ENCODE assay signal across 9 mouse cellular contexts in genomic region chr17:47395376-47395913, GRCm38 (mm10). TPM values are rescaled to one million over a fixed set of nuclear protein-coding genes. Genes with fewer than 3 reads are reported as not detected.
DNase-seq lines count a peak whose midpoint lies in the region; ATAC-seq lines count a peak whose summit lies in the region.
"Had no signal": no experiment of that assay in that cellular context is flagged by ENCODE, and none has a peak within 500 bp of the region (broad histone marks: within the 10 kb centered on the region; RNA-seq: fewer than 3 reads in every experiment).

No protein-coding gene starts in this region.

- peak; percentile 82 for DNase-seq in adrenal gland, adult 2 months
- peak; percentile 19 for DNase-seq in fibroblast of lung, adult 2 months (ENCODE audit: low read depth)
- peak; percentile 37 to 49 for DNase-seq in heart, postnatal 36 days
- DNase-seq in layer of hippocampus, postnatal 14 days (ENCODE audit: low spot score in 2 of 2), result peak; percentile 9 to 19
- peak; percentile 46 for DNase-seq in mesoderm, embryonic 11.5 days (ENCODE audit: low read depth, low spot score)
- DNase-seq in spleen, postnatal 36 days (ENCODE audit: low spot score in 2 of 2), result peak; percentile 19 to 41
- DNase-seq in cerebellum, postnatal 36 days, result no peak

- intact Hi-C loops in heart, postnatal 36 days (cut with DNase I), result no loop called here

- peak; percentile 56 for ATAC-seq in CD4-positive, CD25-positive, alpha-beta regulatory T cell, adult 4 months

RNA-seq across cellular contexts. Expression of gene Guca1a, which starts 4.9 kb away (rescaled TPM):
- polyA plus RNA-seq in CD4-positive, CD25-positive, alpha-beta regulatory T cell, adult 4 months (2017; shearing (Covaris generic)), result not detected
- total RNA-seq in adrenal gland, adult 2 months (2021), result 1 to 10 TPM; 1.6 to 3.0 TPM
- polyA plus RNA-seq in adrenal gland, adult 2 months (2012; rRNA removed), result 4.0 and 5.0 TPM in 2 replicates
- total RNA-seq in heart, postnatal 36 days (2021), result not detected
- total RNA-seq in layer of hippocampus, postnatal 14 days (2021), result under 1 TPM in 1 of 2 experiments, not detected in 1; 0.39 TPM
- total RNA-seq: left cerebral cortex, postnatal 10 days had no signal

RNA-seq across cellular contexts. Expression of gene Guca1b, which starts 10.3 kb away (rescaled TPM):
- polyA plus RNA-seq in CD4-positive, CD25-positive, alpha-beta regulatory T cell, adult 4 months (2017; shearing (Covaris generic)), result 1 to 10 TPM; 2.0 to 3.2 TPM
- total RNA-seq in adrenal gland, adult 2 months (2021), result 1 to 10 TPM in 1 of 2 experiments, under 1 TPM in 1; 0.38 to 3.2 TPM
- 2.5 and 2.6 TPM in 2 replicates for polyA plus RNA-seq in adrenal gland, adult 2 months (2012; rRNA removed)
- under 1 TPM; 0.25 to 0.33 TPM for total RNA-seq in heart, postnatal 36 days (2021)
- 1 to 10 TPM in 1 of 2 experiments, under 1 TPM in 1; 0.83 to 1.0 TPM for total RNA-seq in layer of hippocampus, postnatal 14 days (2021)

RNA-seq across cellular contexts. Expression of gene Mrps10, which starts 26.8 kb away (rescaled TPM):
- polyA plus RNA-seq in CD4-positive, CD25-positive, alpha-beta regulatory T cell, adult 4 months (2017; shearing (Covaris generic)), result 10 to 100 TPM; 29.1 to 37.6 TPM
- 10 to 100 TPM; 40.8 to 50.0 TPM for total RNA-seq in adrenal gland, adult 2 months (2021)
- 19.4 and 28.3 TPM in 2 replicates for polyA plus RNA-seq in adrenal gland, adult 2 months (2012; rRNA removed)
- total RNA-seq in heart, postnatal 36 days (2021), result 10 to 100 TPM; 19.9 to 23.9 TPM
- 10 to 100 TPM; 23.5 to 28.5 TPM for total RNA-seq in layer of hippocampus, postnatal 14 days (2021)

RNA-seq across cellular contexts. Expression of gene AI661453, which starts 41.0 kb away (rescaled TPM):
- polyA plus RNA-seq in CD4-positive, CD25-positive, alpha-beta regulatory T cell, adult 4 months (2017; shearing (Covaris generic)), result not detected
- under 1 TPM; 0.92 to 0.97 TPM for total RNA-seq in adrenal gland, adult 2 months (2021)
- polyA plus RNA-seq in adrenal gland, adult 2 months (2012; rRNA removed), result 0.36 and 0.73 TPM in 2 replicates
- total RNA-seq in heart, postnatal 36 days (2021), result 1 to 10 TPM; 1.6 to 1.8 TPM
- total RNA-seq in layer of hippocampus, postnatal 14 days (2021), result under 1 TPM; 0.28 to 0.48 TPM

RNA-seq across cellular contexts. Expression of gene 1700001C19Rik, which starts 41.7 kb away (rescaled TPM):
- not detected for polyA plus RNA-seq in CD4-positive, CD25-positive, alpha-beta regulatory T cell, adult 4 months (2017; shearing (Covaris generic))
- total RNA-seq in adrenal gland, adult 2 months (2021), result not detected
- polyA plus RNA-seq in adrenal gland, adult 2 months (2012; rRNA removed), result 0.24 TPM in 1 of 2 replicates, not detected in the other
- not detected for total RNA-seq in heart, postnatal 36 days (2021)
- total RNA-seq in layer of hippocampus, postnatal 14 days (2021), result not detected
- total RNA-seq: left cerebral cortex, postnatal 10 days had no signal

Comparison
In these comparisons a context has a peak if more than half of its experiments do, and no peak if none do; other contexts are left out.
1. DNase-seq: peak in adrenal gland, adult 2 months (single experiment), fibroblast of lung, adult 2 months (single experiment), heart, postnatal 36 days (2 of 2), layer of hippocampus, postnatal 14 days (2 of 2), mesoderm, embryonic 11.5 days (single experiment) and spleen, postnatal 36 days (2 of 2); none in cerebellum, postnatal 36 days (0 of 2).